In genomic region chr5:86840207-86840606, GRCm38 (mm10) we compare ENCODE assay signal across 12 mouse cellular contexts.
"Had no signal": no experiment of that assay in that cellular context is flagged by ENCODE, and none has a peak within 500 bp of the region (broad histone marks: within the 10 kb centered on the region; RNA-seq: fewer than 3 reads in every experiment).

No protein-coding gene starts in this region.

- DNase-seq: kidney, adult 8-10 months; kidney, postnatal 10 days; layer of hippocampus, postnatal 36 days; left cerebral cortex, postnatal 4 days; liver, postnatal 0 days; lung, embryonic 14.5 days; lung, postnatal 36 days; right cerebral cortex, postnatal 25 days; spleen, adult 18-20 months; thymus, postnatal 25 days had no signal

- ATAC-seq: liver, postnatal 0 days; lung, postnatal 0 days; midbrain, embryonic 16.5 days had no signal
